Mouse (Mus musculus): ENCODE measurements around the gene Mybpc2.

Mybpc2 gene

DNA sequence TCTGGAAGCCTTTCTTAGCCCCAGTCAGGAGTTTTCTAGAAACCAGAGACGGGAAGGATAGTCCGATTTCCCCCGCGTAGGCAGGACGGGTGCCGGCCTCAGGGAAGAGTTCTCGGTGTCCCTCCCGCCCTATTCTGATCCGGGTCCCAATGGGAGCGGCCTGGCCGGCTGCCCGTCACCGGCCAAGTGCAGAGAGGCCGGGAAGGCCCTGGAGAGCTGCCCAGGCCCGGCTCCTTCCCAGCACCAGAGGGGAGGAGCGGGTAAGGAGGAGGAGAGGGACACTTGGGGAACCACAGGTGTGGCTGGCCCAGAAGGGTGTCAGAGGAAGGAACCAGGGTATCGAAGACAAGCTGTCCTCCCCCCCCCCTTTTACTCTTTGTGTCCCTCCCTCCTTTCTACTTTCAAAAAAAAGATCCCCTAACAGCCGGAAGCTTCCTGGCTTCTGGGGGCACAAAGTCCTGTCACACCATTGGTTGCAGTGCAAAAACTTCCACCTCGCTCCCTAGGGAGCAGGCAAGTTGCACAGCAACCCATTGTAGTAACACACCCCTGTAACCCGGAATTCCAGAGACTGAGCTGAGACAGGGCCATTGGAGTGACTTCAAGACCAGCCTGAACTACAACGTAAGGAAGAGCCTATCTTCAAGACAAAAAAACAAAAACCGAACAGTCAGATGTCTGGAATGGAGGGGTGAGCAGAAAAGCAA is 823 bp upstream of the Mybpc2 start:
- in situ Hi-C loops (cut with MboI), result no loop called here

GRCm38 (mm10) chr7:44523056-44523455 is 1.4 kb downstream of the Mybpc2 start:
- in situ Hi-C loops (cut with MboI), result no loop called here

DNA sequence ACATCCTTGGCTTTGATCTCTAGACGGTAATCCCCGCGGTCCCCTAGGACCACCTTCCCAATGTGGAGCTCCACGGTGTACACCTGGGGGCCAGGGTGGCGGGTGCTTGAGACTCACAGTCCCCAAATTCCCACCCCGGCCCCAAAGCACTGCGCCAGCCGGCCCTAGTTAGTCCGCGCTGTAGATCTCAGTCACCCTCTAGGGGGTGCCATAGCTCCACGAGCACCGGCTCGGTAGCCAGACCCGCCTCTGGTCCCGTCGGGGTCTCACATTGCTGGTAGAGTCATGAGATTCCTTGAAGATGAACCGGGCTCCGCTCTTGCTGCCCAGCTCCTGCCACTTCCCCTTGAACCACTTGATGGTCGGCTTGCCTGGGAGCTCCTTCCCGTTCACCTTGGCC is 2.7 kb downstream of the Mybpc2 start:
- in situ Hi-C loops (cut with MboI), result no loop called here

GRCm38 (mm10) chr7:44520990-44521389 is 3.5 kb downstream of the Mybpc2 start:
- in situ Hi-C loops (cut with MboI), result no loop called here

- in situ Hi-C loops (cut with MboI), result no loop called here
These were observed 5.1 kb downstream of the Mybpc2 start for GRCm38 (mm10) chr7:44519240-44519913.

- in situ Hi-C loops (cut with MboI), result loop anchor here (5.0 kb wide), 1 partner anchor 135 kb away; no protein-coding TSS in a partner anchor
These were observed 17.0 kb downstream of the Mybpc2 start for GRCm38 (mm10) chr7:44507491-44507890.

- in situ Hi-C loops (cut with MboI), result no loop called here
These were observed 22.8 kb downstream of the Mybpc2 start for GRCm38 (mm10) chr7:44501563-44502115.

GRCm38 (mm10) chr7:44500046-44500445 is 24.4 kb downstream of the Mybpc2 start:
- in situ Hi-C loops (cut with MboI), result no loop called here

- in situ Hi-C loops (cut with MboI), result loop anchor here (25.0 kb wide), 1 partner anchor 237 kb away; the partner anchor contains the start of genes Acp4 and Gm15517
These were observed 25.5 kb downstream of the Mybpc2 start for GRCm38 (mm10) chr7:44498922-44499321.

GRCm38 (mm10) chr7:44497361-44498055 is 26.9 kb downstream of the Mybpc2 start:
- in situ Hi-C loops (cut with MboI), result loop anchor here (25.0 kb wide), 1 partner anchor 235 kb away; the partner anchor contains the start of genes Acp4 and Gm15517

GRCm38 (mm10) chr7:44496771-44497109 is 27.7 kb downstream of the Mybpc2 start:
- in situ Hi-C loops (cut with MboI), result loop anchor here (25.0 kb wide), 1 partner anchor 234 kb away; the partner anchor contains the start of genes Acp4 and Gm15517

DNA sequence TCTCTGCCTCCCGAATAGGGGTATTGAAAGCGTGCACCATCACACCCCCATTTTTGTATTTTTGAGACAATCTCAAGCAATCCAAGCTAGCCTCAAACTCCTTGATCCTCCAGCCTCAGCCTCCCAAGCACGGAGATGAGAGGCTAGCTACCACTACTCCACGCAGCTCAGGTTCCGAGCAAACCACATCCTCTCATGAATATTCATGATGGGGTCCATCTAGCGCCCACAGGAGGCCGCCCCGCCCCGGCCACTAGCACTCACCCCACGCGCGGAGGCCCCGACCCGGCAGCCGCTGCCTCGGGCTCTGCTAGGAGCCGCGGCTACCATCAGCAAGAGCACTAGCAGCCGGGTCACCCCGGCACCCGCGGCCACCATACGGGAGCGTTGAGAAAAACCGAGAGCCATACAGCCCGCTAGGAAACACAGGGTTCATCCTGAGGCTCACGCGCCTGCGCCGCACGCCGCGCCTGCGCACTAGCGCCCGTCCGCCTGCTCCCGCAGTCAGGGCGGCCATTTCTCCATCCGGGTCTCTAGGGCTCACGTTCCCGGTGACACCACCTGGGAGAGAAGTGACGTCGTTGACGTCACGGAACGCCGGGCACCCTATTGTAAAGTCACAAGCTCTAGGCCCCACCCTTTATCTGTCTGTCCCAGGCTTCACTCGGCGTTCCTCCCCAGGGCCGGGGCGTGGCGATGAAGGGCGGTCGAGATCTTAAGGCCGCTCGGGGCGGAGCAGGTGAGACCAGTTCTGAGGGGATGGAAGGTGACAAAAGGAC is 28.3 kb downstream of the Mybpc2 start, which contains the start of the genes Emc10 and Fam71e1:
TSS of gene Emc10 (minus strand) at position 538 of the 779 bp plus-strand sequence.
TSS of gene Fam71e1 (plus strand) at position 590 of the 779 bp plus-strand sequence.
- in situ Hi-C loops (cut with MboI), result loop anchor here (25.0 kb wide), 1 partner anchor 234 kb away; the partner anchor contains the start of genes Acp4 and Gm15517

DNA sequence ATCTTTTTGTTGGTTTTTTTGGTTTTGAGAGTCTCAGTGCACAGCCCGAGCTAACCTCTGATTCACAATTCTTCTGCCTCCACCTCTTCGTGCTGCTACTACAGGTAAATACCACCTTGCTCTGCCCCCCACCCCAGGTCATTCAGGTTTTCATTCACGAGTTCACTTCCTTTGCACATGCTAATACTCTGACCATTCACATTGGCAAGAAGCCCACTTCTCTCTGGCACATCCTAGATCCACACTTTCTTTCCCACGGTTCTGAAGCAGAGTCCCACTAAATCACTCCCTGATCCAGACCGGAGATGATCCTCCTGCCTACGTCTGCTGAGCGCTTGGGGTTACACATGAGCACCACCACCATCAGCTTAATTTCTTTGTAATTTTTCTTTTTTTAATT is 29.4 kb downstream of the Mybpc2 start:
- in situ Hi-C loops (cut with MboI), result loop anchor here (25.0 kb wide), 1 partner anchor 233 kb away; the partner anchor contains the start of genes Acp4 and Gm15517

GRCm38 (mm10) chr7:44494681-44495080 is 29.8 kb downstream of the Mybpc2 start:
- in situ Hi-C loops (cut with MboI), result loop anchor here (25.0 kb wide), 1 partner anchor 232 kb away; the partner anchor contains the start of genes Acp4 and Gm15517

DNA sequence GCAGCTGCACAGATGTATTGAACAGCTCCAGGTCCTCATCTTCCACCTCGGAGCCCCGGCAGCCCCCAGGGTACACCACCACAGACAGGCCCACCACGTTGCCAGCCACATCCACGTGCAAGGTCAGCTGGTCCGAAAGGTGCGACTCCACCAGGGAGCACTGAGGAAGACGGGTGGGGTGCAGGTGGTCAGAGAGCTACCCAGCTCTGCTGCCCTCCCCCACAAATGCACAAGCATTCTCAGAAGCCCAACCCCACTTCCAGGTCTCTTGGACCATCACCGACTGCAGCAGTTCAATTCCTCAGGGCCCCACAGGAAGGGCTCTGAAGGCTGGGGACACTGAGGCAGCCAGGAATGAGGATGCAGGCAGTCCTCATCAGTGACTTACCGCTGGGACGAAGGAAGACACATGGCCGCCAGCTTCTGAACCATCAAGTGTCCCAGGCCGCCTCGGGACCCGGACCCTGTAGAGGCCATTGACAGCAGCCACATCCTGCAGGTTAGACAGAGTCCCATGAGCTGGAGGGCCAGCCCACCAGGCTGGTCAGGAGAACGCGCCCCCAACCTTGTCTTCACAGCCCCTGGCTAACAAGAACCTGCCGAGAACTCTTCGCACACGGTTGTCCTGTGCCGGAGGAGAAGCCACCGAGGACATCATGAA is 32.2 kb downstream of the Mybpc2 start:
- in situ Hi-C loops (cut with MboI), result loop anchor here (25.0 kb wide), 1 partner anchor 230 kb away; the partner anchor contains the start of genes Acp4 and Gm15517

GRCm38 (mm10) chr7:44491391-44491790 is 33.1 kb downstream of the Mybpc2 start:
- in situ Hi-C loops (cut with MboI), result loop anchor here (25.0 kb wide), 1 partner anchor 229 kb away; the partner anchor contains the start of genes Acp4 and Gm15517

DNA sequence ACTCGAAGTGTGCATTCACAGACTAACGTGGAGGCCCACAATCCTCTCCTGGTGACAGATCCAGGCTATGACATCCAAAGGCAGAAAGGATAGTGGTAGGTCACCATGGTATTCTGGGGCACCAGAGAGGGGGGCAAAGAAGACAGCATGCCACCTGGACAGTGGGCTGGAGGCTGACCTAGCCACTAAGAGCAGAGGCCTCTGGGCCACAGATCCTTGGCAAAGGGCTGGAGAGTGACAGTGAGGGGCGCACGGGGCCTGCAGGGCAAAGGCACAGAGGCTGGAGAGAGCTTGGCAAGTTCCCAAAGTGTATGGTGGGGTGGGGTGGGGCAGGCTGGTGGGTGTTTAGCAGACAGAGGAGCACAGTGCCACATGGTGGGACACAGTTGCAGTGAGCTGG is 34.2 kb downstream of the Mybpc2 start:
- in situ Hi-C loops (cut with MboI), result loop anchor here (25.0 kb wide), 1 partner anchor 228 kb away; the partner anchor contains the start of genes Acp4 and Gm15517

- in situ Hi-C loops (cut with MboI), result loop anchor here (25.0 kb wide), 1 partner anchor 226 kb away; the partner anchor contains the start of genes Acp4 and Gm15517
These were observed 35.9 kb downstream of the Mybpc2 start for GRCm38 (mm10) chr7:44488545-44488944.

DNA sequence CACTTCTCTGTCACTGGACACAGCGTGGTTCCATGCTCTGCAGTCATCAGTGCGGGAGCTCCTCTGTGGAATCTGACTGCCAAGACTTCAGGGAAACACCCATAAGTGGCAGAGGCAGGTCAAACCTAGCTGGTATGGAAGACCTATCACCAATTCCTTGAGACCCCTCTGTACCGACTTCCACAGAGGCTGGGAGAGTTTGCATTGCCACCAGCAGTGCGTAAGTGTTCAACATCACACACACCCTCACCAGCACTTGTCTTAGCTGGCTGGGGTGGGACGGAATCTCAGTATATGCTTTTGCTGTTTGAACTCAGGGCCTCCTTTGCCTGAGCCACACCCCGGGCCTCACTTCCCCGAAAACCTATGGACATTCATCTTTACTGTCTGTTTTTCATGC is 36.5 kb downstream of the Mybpc2 start:
- in situ Hi-C loops (cut with MboI), result loop anchor here (25.0 kb wide), 1 partner anchor 226 kb away; the partner anchor contains the start of genes Acp4 and Gm15517

Measured in mature B cell (primary cell).